Mouse (Mus musculus) heart, adult 2 months (tissue): Measurements from ENCODE around the gene Pnma1. TPM values are rescaled to one million over a fixed set of nuclear protein-coding genes. Genes with fewer than 3 reads are reported as not detected.
A peak's percentile ranks its signal among the peaks of the same experiment; 100 is the strongest.

Experiments used
- DNase-seq, 2 experiments: peaks; one replicate each; pipeline ENCODE4 v3.0.0; 2021
- H3K27ac ChIP-seq: fragments of 200-600 bp; 2 replicates; pipeline ENCODE4 v1.8.1; 2022
- H3K27me3 ChIP-seq: fragments of 200-500 bp; 2 replicates; pipeline ENCODE4 v1.6.1; 2012; ENCODE audit warnings: mild to moderate bottlenecking, low read length, inconsistent platforms, mixed read lengths; ENCODE audit not compliant: control insufficient read depth, insufficient read depth
- H3K36me3 ChIP-seq: fragments of 200-500 bp; 2 replicates; pipeline ENCODE4 v1.6.1; 2012; ENCODE audit warnings: low read length, inconsistent platforms; ENCODE audit not compliant: control insufficient read depth, insufficient read depth
- H3K4me1 ChIP-seq: fragments of 200-500 bp; 2 replicates; pipeline ENCODE4 v1.6.1; 2011; ENCODE audit warnings: low read length; ENCODE audit not compliant: control insufficient read depth, insufficient read depth
- H3K4me3 ChIP-seq: fragments of 200-600 bp; 2 replicates; pipeline ENCODE4 v1.8.1; 2022
- H3K79me2 ChIP-seq: fragments of 200-500 bp; replicated peaks from 2 replicates; pipeline ENCODE4 v1.6.1; 2012; ENCODE audit warnings: mild to moderate bottlenecking, inconsistent platforms, low read length, moderate library complexity, mixed read lengths; ENCODE audit not compliant: control insufficient read depth, insufficient read depth
- H3K9ac ChIP-seq: fragments of 200-500 bp; 2 replicates; pipeline ENCODE4 v1.6.1; 2012; ENCODE audit warnings: low read depth, mild to moderate bottlenecking, control low read depth, inconsistent platforms, low read length, mixed read lengths
- CTCF ChIP-seq: fragments of 200-600 bp; IDR thresholded peaks from 2 replicates; pipeline ENCODE4 v1.8.1; 2022; ENCODE audit warnings: antibody characterized with exemption, mild to moderate bottlenecking, moderate library complexity
- EP300 ChIP-seq: fragments of 200-500 bp; IDR thresholded peaks from 2 replicates; pipeline ENCODE4 v1.6.1; 2011; ENCODE audit warnings: low read depth, low read length, control low read depth; ENCODE audit not compliant: insufficient read depth
- POLR2A ChIP-seq: fragments of 200-500 bp; IDR thresholded peaks from 2 replicates; pipeline ENCODE4 v1.6.1; 2011; ENCODE audit warnings: mild to moderate bottlenecking, low read depth, low read length, control low read depth; ENCODE audit not compliant: insufficient read depth
- WGBS: fragments of 180-500 bp; shearing (Covaris S2); methylation state at CpG from one replicate; pipeline ENCODE4 v1.1.7; 2018; 5-methylcytosine and 5-hydroxymethylcytosine counted together
- intact Hi-C: fragments of 180-260 bp; cut with DNase I; formaldehyde crosslinking; loops from one replicate; pipeline ENCODE4 v1.15.1; 2025
- polyA plus RNA-seq: library from polyadenylated mRNA; depleted of rRNA; stranded (reverse); fragments of >200 nt; gene quantifications from 2 replicates; pipeline ENCODE4 v1.2.3, GENCODE M21; 2012
- total RNA-seq, 2 experiments: library from RNA; stranded (reverse); gene quantifications; 2 replicates each; pipeline ENCODE4 v1.2.3; 2021

Gene Pnma1
- total and polyA plus RNA-seq, 3 experiments: 0.04 to 0.20 (median 0.10) TPM

GRCm38 (mm10) chr12:84129931-84130330 lies 18.4 kb downstream of the Pnma1 start:
- no peak overlapping the region for H3K27ac ChIP-seq
- H3K79me2 ChIP-seq: no peaks in the 10 kb centered on the region
- no peaks in the 10 kb centered on the region for H3K4me1 ChIP-seq
- H3K4me3 ChIP-seq: no peak overlapping the region
- no peak for TF ChIP-seq EP300
- H3K9ac ChIP-seq: no peak overlapping the region
- intact Hi-C loops: no loop called here
- no peaks in the 10 kb centered on the region for H3K36me3 ChIP-seq
- WGBS: 90% methylated on average over 8 of the region's 8 CpGs
- DNase-seq: no peak
- no peaks in the 10 kb centered on the region for H3K27me3 ChIP-seq

DNA sequence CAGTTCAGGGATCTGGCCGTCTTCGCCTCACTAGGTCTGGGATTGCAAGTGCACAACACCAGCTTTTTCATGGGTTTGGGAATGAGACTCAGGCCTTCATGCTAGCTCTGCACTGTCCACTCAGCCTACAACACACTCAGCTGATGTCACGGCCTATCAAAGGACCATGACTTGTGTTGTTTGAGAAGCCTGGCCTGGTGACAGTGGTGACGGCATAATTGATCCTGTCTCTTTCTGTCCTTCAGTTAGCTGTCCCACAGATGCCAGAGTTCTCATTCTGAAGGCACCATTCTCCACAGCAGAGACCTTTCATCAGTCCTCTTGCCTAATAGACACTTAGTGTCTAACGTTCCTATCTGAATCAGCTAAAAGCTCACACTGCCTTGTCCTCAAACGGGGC lies 19.7 kb downstream of the Pnma1 start:
- H3K36me3 ChIP-seq: no peaks in the 10 kb centered on the region
- WGBS: 86% methylated on average over 6 of the region's 6 CpGs
- no peaks in the 10 kb centered on the region for H3K79me2 ChIP-seq
- no peak for DNase-seq
- TF ChIP-seq POLR2A: no peak
- no peak for TF ChIP-seq EP300
- no peak for TF ChIP-seq CTCF
- no peak overlapping the region for H3K27ac ChIP-seq
- no peak overlapping the region for H3K4me3 ChIP-seq
- no peaks in the 10 kb centered on the region for H3K4me1 ChIP-seq
- no peaks in the 10 kb centered on the region for H3K27me3 ChIP-seq
- intact Hi-C loops: no loop called here
- no peak overlapping the region for H3K9ac ChIP-seq

DNA sequence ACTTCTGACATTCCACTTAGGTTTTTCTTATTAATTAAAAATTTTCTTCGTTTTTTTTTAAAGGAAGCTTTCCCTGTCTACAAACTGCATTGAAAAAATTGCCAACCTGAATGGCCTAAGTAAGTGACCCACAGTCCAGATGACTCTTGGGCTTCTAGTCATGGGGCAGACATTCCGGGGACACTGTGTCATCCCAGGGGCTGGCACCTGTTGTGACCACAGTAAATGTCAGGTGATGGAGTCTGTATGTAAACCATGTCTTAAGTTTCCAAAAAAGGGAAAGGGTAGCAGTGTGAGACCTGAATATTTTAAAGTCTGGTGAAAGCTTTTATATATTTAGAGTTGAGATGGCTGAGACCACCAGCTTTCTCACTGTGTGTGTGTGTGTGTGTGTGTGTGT lies 21.4 kb downstream of the Pnma1 start:
- intact Hi-C loops: no loop called here
- H3K79me2 ChIP-seq: no peaks in the 10 kb centered on the region
- H3K4me3 ChIP-seq: no peak overlapping the region
- H3K36me3 ChIP-seq: no peaks in the 10 kb centered on the region
- H3K27me3 ChIP-seq: no peaks in the 10 kb centered on the region
- no peaks in the 10 kb centered on the region for H3K4me1 ChIP-seq
- TF ChIP-seq CTCF (no peak), EP300 (no peak), POLR2A (no peak)
- no peak overlapping the region for H3K9ac ChIP-seq
- H3K27ac ChIP-seq: no peak overlapping the region
- 80% methylated on average over 2 of the region's 2 CpGs for WGBS
- no peak for DNase-seq

GRCm38 (mm10) chr12:84125892-84126291 lies 22.4 kb downstream of the Pnma1 start:
- intact Hi-C loops: no loop called here
- TF ChIP-seq POLR2A (no peak), CTCF (no peak), EP300 (no peak)
- Histone ChIP-seq H3K79me2 (no peaks in the 10 kb centered on the region), H3K4me1 (no peaks in the 10 kb centered on the region), H3K27ac (no peak overlapping the region), H3K9ac (no peak overlapping the region), H3K4me3 (no peak overlapping the region), H3K27me3 (no peaks in the 10 kb centered on the region), H3K36me3 (no peaks in the 10 kb centered on the region)
- WGBS: 77% methylated on average over 12 of the region's 12 CpGs
- DNase-seq: no peak

GRCm38 (mm10) chr12:84119584-84119983 lies 28.7 kb downstream of the Pnma1 start:
- no peak for DNase-seq
- intact Hi-C loops: no loop called here
- no peaks in the 10 kb centered on the region for H3K27me3 ChIP-seq
- H3K4me1 ChIP-seq: peaks cover 1% of the 10 kb centered on the region; the same call in 1 of the 2 replicates
- WGBS: 93% methylated on average over 5 of the region's 5 CpGs
- no peaks in the 10 kb centered on the region for H3K79me2 ChIP-seq
- H3K27ac ChIP-seq: no peak overlapping the region
- no peak overlapping the region for H3K9ac ChIP-seq
- H3K4me3 ChIP-seq: no peak overlapping the region
- H3K36me3 ChIP-seq: no peaks in the 10 kb centered on the region
- TF ChIP-seq POLR2A: no peak
- TF ChIP-seq EP300: no peak
- TF ChIP-seq CTCF: no peak

DNA sequence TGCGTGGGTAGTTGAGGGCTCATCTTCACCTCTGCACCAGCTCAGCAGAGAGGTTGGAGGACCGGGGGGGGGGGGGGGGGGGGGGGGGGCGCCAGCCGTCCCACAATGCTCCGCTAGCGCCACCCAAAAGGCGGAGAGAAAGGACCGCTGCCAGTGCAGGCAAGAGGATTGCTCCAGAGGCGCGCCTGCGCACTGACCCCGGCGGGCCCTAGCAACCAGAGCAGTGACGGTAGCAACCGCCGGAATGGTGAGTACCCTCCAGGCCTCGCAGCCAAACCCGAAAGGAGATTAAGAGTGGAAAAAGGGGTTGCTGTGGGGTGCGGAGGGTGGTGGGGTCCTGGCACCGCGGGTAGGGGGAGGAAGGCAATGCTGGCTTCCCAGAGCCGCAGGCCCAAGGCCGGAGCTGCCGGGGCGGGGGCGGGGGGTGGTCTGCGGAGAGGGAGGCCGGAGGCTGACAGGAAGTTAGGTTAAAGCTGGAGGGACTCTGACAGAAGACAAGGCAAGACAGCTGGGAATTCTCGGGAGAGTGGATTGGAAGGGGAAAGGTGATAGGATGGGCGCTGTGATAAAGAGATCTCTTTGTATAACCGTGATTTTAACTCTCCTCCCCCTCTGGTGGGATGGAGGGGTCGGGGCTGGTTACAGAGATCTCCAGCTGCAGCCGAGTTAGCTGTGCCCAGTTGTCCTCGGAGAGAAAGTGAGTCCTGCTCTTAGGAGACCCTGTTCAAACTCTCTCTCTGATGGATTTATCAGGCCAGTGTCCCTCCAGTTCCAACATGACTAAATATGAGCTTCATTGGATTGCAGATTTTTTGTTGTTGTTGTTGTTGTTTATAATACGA lies 33.9 kb downstream of the Pnma1 start, which contains the start of gene Dnal1:
Gene Dnal1 (plus strand): TSS at position 214 of the 842 bp plus-strand sequence.
- Histone ChIP-seq H3K4me1 (peaks cover 1% of the 10 kb centered on the region; the same call in 1 of the 2 replicates), H3K9ac (peak within 1 kb of the TSS; percentile 61), H3K36me3 (no peaks in the 10 kb centered on the region), H3K27ac (peak within 1 kb of the TSS; percentile 16), H3K4me3 (peak within 1 kb of the TSS; percentile 60), H3K27me3 (no peaks in the 10 kb centered on the region), H3K79me2 (no peaks in the 10 kb centered on the region)
- intact Hi-C loops: no loop called here
- 2% methylated on average over 30 of the region's 35 CpGs for WGBS
- TF ChIP-seq EP300: no peak
- TF ChIP-seq POLR2A: no peak
- TF ChIP-seq CTCF: 0 out of 2 replicates have a peak, but pooled peaks have one; percentile 19
- DNase-seq: peak; percentile 89 to 91
